ENCODE assay signal across 8 mouse cellular contexts in genomic region chr10:78575690-78576089, GRCm38 (mm10). TPM values are rescaled to one million over a fixed set of nuclear protein-coding genes. Genes with fewer than 3 reads are reported as not detected.
DNase-seq lines count a peak whose midpoint lies in the region; ATAC-seq and TF ChIP-seq lines count a peak whose summit lies in the region.

No protein-coding gene starts in this region.

- H3K4me3 ChIP-seq in lung, embryonic 14.5 days (ENCODE audit: low read depth, low read length): peak overlapping the region; percentile 56
- H3K4me3 ChIP-seq in lung, adult 2 months (replicated peaks; ENCODE audit: extremely low read depth, low read depth, low read length): no peak overlapping the region
- H3K4me3 ChIP-seq in heart, embryonic 11.5 days (ENCODE audit: low read depth, low read length): peak overlapping the region; percentile 74; the same call in 1 of the 2 replicates
- no peak overlapping the region for H3K4me3 ChIP-seq in kidney, postnatal 0 days (replicated peaks; ENCODE audit: low read depth, low read length)
- peak overlapping the region; percentile 4 to 72; a peak in 3 of 4 replicates for H3K4me3 ChIP-seq in liver, embryonic 14.5 days (ENCODE audit: insufficient read depth in 1 of 2, low read depth in 2 of 2, low read length in 2 of 2)

- H3K9ac ChIP-seq in lung, embryonic 14.5 days: peak overlapping the region; percentile 72
- H3K9ac ChIP-seq in heart, embryonic 11.5 days (ENCODE audit: low read depth, low read length): peak overlapping the region; percentile 83
- H3K9ac ChIP-seq in kidney, postnatal 0 days (ENCODE audit: low read depth, low read length): no peak overlapping the region
- peak overlapping the region; percentile 77 for H3K9ac ChIP-seq in liver, embryonic 14.5 days (replicated peaks)

- no peak for TF ChIP-seq POLR2A in lung, adult 2 months (IDR thresholded peaks at IDR 0.05; ENCODE audit: borderline replicate concordance, extremely low read depth, low read depth, low read length)

- TF ChIP-seq EP300 in liver, embryonic 14.5 days (IDR thresholded peaks at IDR 0.05; ENCODE audit: low read depth): no peak

- no peak for TF ChIP-seq CTCF in lung, embryonic 14.5 days (IDR thresholded peaks at IDR 0.05; ENCODE audit: low read depth)
- no peak for TF ChIP-seq CTCF in lung, adult 2 months (IDR thresholded peaks at IDR 0.05; ENCODE audit: insufficient read depth, low read length)
- TF ChIP-seq CTCF in kidney, postnatal 0 days (IDR thresholded peaks at IDR 0.05; ENCODE audit: low read depth): no peak
- TF ChIP-seq CTCF in liver, embryonic 14.5 days (IDR thresholded peaks at IDR 0.05; ENCODE audit: low read depth): no peak

- H3K27ac ChIP-seq in lung, embryonic 14.5 days (ENCODE audit: low read depth): no peak overlapping the region
- H3K27ac ChIP-seq in heart, embryonic 11.5 days (ENCODE audit: low read depth, low read length): no peak overlapping the region
- no peak overlapping the region for H3K27ac ChIP-seq in kidney, postnatal 0 days
- H3K27ac ChIP-seq in liver, embryonic 14.5 days: peak overlapping the region; percentile 63

- no peaks in the 10 kb centered on the region for H3K9me3 ChIP-seq in lung, embryonic 14.5 days (ENCODE audit: low read depth, low read length)
- H3K9me3 ChIP-seq in heart, embryonic 11.5 days (replicated peaks; ENCODE audit: control insufficient read depth, low read length): no peaks in the 10 kb centered on the region
- H3K9me3 ChIP-seq in kidney, postnatal 0 days (replicated peaks; ENCODE audit: low read length): no peaks in the 10 kb centered on the region
- no peaks in the 10 kb centered on the region for H3K9me3 ChIP-seq in liver, embryonic 14.5 days (ENCODE audit: control insufficient read depth, low read length)

- no peaks in the 10 kb centered on the region for H3K27me3 ChIP-seq in lung, embryonic 14.5 days (ENCODE audit: insufficient read depth, low read length)
- H3K27me3 ChIP-seq in heart, embryonic 11.5 days (ENCODE audit: control insufficient read depth, insufficient read depth, low read length): no peaks in the 10 kb centered on the region
- no peaks in the 10 kb centered on the region for H3K27me3 ChIP-seq in kidney, postnatal 0 days (ENCODE audit: insufficient read depth, low read length)
- H3K27me3 ChIP-seq in liver, embryonic 14.5 days (ENCODE audit: control insufficient read depth, insufficient read depth, low read length): no peaks in the 10 kb centered on the region

- WGBS in lung, embryonic 14.5 days: 57% methylated on average over 2 of the region's 2 CpGs
- 12% methylated on average over 2 of the region's 2 CpGs for WGBS in lung, adult 2 months
- WGBS in heart, embryonic 11.5 days (ENCODE audit: insufficient replicate concordance): 70% methylated on average over 2 of the region's 2 CpGs
- WGBS in kidney, postnatal 0 days: 66% methylated on average over 2 of the region's 2 CpGs
- WGBS in liver, embryonic 14.5 days (ENCODE audit: insufficient replicate concordance): 85% methylated on average over 2 of the region's 2 CpGs

- peaks cover 7% of the 10 kb centered on the region; the same call in 1 of the 2 replicates for H3K4me1 ChIP-seq in lung, embryonic 14.5 days (ENCODE audit: insufficient read depth)
- H3K4me1 ChIP-seq in lung, adult 2 months (ENCODE audit: control insufficient read depth, insufficient read depth, low read length): peaks cover 5% of the 10 kb centered on the region; the same call in 1 of the 2 replicates
- peaks cover 9% of the 10 kb centered on the region; the same call in 1 of the 2 replicates for H3K4me1 ChIP-seq in heart, embryonic 11.5 days (ENCODE audit: control insufficient read depth, insufficient read depth, low read length)
- H3K4me1 ChIP-seq in kidney, postnatal 0 days (replicated peaks; ENCODE audit: insufficient read depth, low read length): no peaks in the 10 kb centered on the region
- peaks cover 11 to 14% of the 10 kb centered on the region in 2 experiments for H3K4me1 ChIP-seq in liver, embryonic 14.5 days (replicated peaks; ENCODE audit: control insufficient read depth in 2 of 2, insufficient read depth in 2 of 2, low read length in 1 of 2)

- DNase-seq in lung, embryonic 14.5 days: peak; percentile 49
- no peak for DNase-seq in lung, adult 2 months
- no peak for DNase-seq in kidney, postnatal 0 days (ENCODE audit: low spot score)
- DNase-seq in liver, embryonic 14.5 days (ENCODE audit: low read depth in 3 of 3, low spot score in 3 of 3): no peak
- DNase-seq in right cerebral cortex, postnatal 10 days (ENCODE audit: low spot score in 2 of 2): peak; percentile 52 to 56
- no peak for DNase-seq in urinary bladder, adult 18-20 months (ENCODE audit: low spot score in 2 of 2)

- H3K36me3 ChIP-seq in lung, embryonic 14.5 days (ENCODE audit: insufficient read depth): peaks cover 22% of the 10 kb centered on the region
- H3K36me3 ChIP-seq in heart, embryonic 11.5 days (ENCODE audit: control insufficient read depth, insufficient read depth, low read length): peaks cover 8% of the 10 kb centered on the region
- H3K36me3 ChIP-seq in kidney, postnatal 0 days (ENCODE audit: insufficient read depth, low read length): peaks cover 29% of the 10 kb centered on the region; the same call in 1 of the 2 replicates
- no peaks in the 10 kb centered on the region; the same call in 1 of the 2 replicates for H3K36me3 ChIP-seq in liver, embryonic 14.5 days (replicated peaks; ENCODE audit: control insufficient read depth, insufficient read depth, low read depth)

- no peak for ATAC-seq in lung, embryonic 14.5 days (ENCODE audit: insufficient read depth)
- peak; percentile 59 for ATAC-seq in cerebellum, adult (ENCODE audit: insufficient number of reproducible peaks, low FRiP score, low TSS enrichment)
- no peak for ATAC-seq in heart, embryonic 11.5 days (replicated peaks; ENCODE audit: insufficient number of reproducible peaks, low FRiP score, low TSS enrichment)
- ATAC-seq in kidney, postnatal 0 days (replicated peaks; ENCODE audit: low FRiP score, low read depth): no peak
- ATAC-seq in liver, embryonic 14.5 days (ENCODE audit: insufficient read depth): no peak

- peak overlapping the region; percentile 80 for H3K4me2 ChIP-seq in lung, embryonic 14.5 days
- H3K4me2 ChIP-seq in heart, embryonic 11.5 days: peak overlapping the region; percentile 84
- peak overlapping the region; percentile 88; the same call in 1 of the 2 replicates for H3K4me2 ChIP-seq in kidney, postnatal 0 days (ENCODE audit: low read length)
- H3K4me2 ChIP-seq in liver, embryonic 14.5 days (ENCODE audit: low read depth): peak overlapping the region; percentile 70

RNA-seq across cellular contexts. Expression of gene Ilvbl, which starts 1.5 kb away (rescaled TPM):
- 33.2 and 33.3 TPM in 2 replicates for polyA plus RNA-seq in lung, embryonic 14.5 days (2014; fragmentation: Nextera tagmentation; extraction: Ambion mirVana)
- polyA plus RNA-seq in lung, adult 2 months (2012; rRNA removed): 32.5 and 35.5 TPM in 2 replicates
- 29.8 and 38.0 TPM in 2 replicates for polyA plus RNA-seq in heart, embryonic 11.5 days (2014; fragmentation: Nextera tagmentation; extraction: Ambion mirVana)
- polyA plus RNA-seq in kidney, postnatal 0 days (2015; fragmentation: Nextera tagmentation; extraction: Ambion mirVana): 57.4 and 60.9 TPM in 2 replicates
- polyA plus RNA-seq in liver, embryonic 14.5 days (2012; rRNA removed): 7.3 and 10.0 TPM in 2 replicates
- 10.9 and 11.5 TPM in 2 replicates for polyA plus RNA-seq in liver, embryonic 14.5 days (2014; fragmentation: Nextera tagmentation; extraction: Ambion mirVana)

RNA-seq across cellular contexts. Expression of gene Syde1, which starts 16.1 kb away (rescaled TPM):
- 27.3 and 29.3 TPM in 2 replicates for polyA plus RNA-seq in lung, embryonic 14.5 days (2014; fragmentation: Nextera tagmentation; extraction: Ambion mirVana)
- 67.0 and 68.6 TPM in 2 replicates for polyA plus RNA-seq in lung, adult 2 months (2012; rRNA removed)
- 15.7 and 17.9 TPM in 2 replicates for polyA plus RNA-seq in heart, embryonic 11.5 days (2014; fragmentation: Nextera tagmentation; extraction: Ambion mirVana)
- 12.8 and 13.8 TPM in 2 replicates for polyA plus RNA-seq in kidney, postnatal 0 days (2015; fragmentation: Nextera tagmentation; extraction: Ambion mirVana)
- polyA plus RNA-seq in liver, embryonic 14.5 days (2012; rRNA removed): 1.7 and 1.9 TPM in 2 replicates
- polyA plus RNA-seq in liver, embryonic 14.5 days (2014; fragmentation: Nextera tagmentation; extraction: Ambion mirVana): 1.5 and 1.6 TPM in 2 replicates

RNA-seq across cellular contexts. Expression of gene Olfr1357, which starts 42.2 kb away (rescaled TPM):
- polyA plus RNA-seq in lung, embryonic 14.5 days (2014; fragmentation: Nextera tagmentation; extraction: Ambion mirVana): not detected in 2 replicates
- polyA plus RNA-seq in lung, adult 2 months (2012; rRNA removed): not detected in 2 replicates
- not detected in 2 replicates for polyA plus RNA-seq in heart, embryonic 11.5 days (2014; fragmentation: Nextera tagmentation; extraction: Ambion mirVana)
- not detected in 2 replicates for polyA plus RNA-seq in kidney, postnatal 0 days (2015; fragmentation: Nextera tagmentation; extraction: Ambion mirVana)
- not detected in 2 replicates for polyA plus RNA-seq in liver, embryonic 14.5 days (2012; rRNA removed)
- not detected in 2 replicates for polyA plus RNA-seq in liver, embryonic 14.5 days (2014; fragmentation: Nextera tagmentation; extraction: Ambion mirVana)

RNA-seq across cellular contexts. Expression of gene Olfr1358, which starts 58.5 kb away (rescaled TPM):
- polyA plus RNA-seq in lung, embryonic 14.5 days (2014; fragmentation: Nextera tagmentation; extraction: Ambion mirVana): not detected in 2 replicates
- polyA plus RNA-seq in lung, adult 2 months (2012; rRNA removed): not detected in 2 replicates
- polyA plus RNA-seq in heart, embryonic 11.5 days (2014; fragmentation: Nextera tagmentation; extraction: Ambion mirVana): not detected in 2 replicates
- polyA plus RNA-seq in kidney, postnatal 0 days (2015; fragmentation: Nextera tagmentation; extraction: Ambion mirVana): not detected in 2 replicates
- not detected in 2 replicates for polyA plus RNA-seq in liver, embryonic 14.5 days (2012; rRNA removed)
- polyA plus RNA-seq in liver, embryonic 14.5 days (2014; fragmentation: Nextera tagmentation; extraction: Ambion mirVana): not detected in 2 replicates

Comparison
In these comparisons a context has a peak if more than half of its experiments do, and no peak if none do; other contexts are left out.
1. DNase-seq: peak in lung, embryonic 14.5 days (single experiment) and right cerebral cortex, postnatal 10 days (2 of 2); none in lung, adult 2 months (single experiment), kidney, postnatal 0 days (single experiment), liver, embryonic 14.5 days (0 of 3) and urinary bladder, adult 18-20 months (0 of 2).
2. H3K4me3 ChIP-seq: peak in lung, embryonic 14.5 days (single experiment), heart, embryonic 11.5 days (single experiment) and liver, embryonic 14.5 days (2 of 2); none in lung, adult 2 months (single experiment) and kidney, postnatal 0 days (single experiment).
3. Peak in every context shown above with its lines, with median percentiles within 50 percentile points of each other: H3K4me2 ChIP-seq.